Mouse (Mus musculus) megakaryocyte, embryonic 14.5 days (primary cell): Measurements from ENCODE around the gene Ncf1.

Experiments
- FLI1 ChIP-seq: IDR thresholded peaks from 2 replicates; pipeline ENCODE4 v1.6.1; 2012; ENCODE audit warnings: low read length, inconsistent platforms, mixed read lengths
- GATA1 ChIP-seq: IDR thresholded peaks from 3 replicates; pipeline ENCODE4 v1.6.1; 2012; ENCODE audit warnings: mixed read lengths, low read length, inconsistent platforms, borderline replicate concordance

GRCm38 (mm10) chr5:134217900-134218299, 11.5 kb downstream of the Ncf1 start:
- TF ChIP-seq GATA1, result no peak
- TF ChIP-seq FLI1, result no peak
